Mouse (Mus musculus): ENCODE data around the gene Rhcg. TPM values are rescaled to one million over a fixed set of nuclear protein-coding genes. Genes with fewer than 3 reads are reported as not detected.
A peak's percentile ranks its signal among the peaks of the same experiment; 100 is the strongest.

Gene Rhcg
- polyA plus RNA-seq (2021): 0.04 TPM

- peaks cover 17% of the 10 kb centered on the region for H3K27me3 ChIP-seq
- in situ Hi-C loops (cut with MboI; ENCODE audit: low pct_unique_long_range_greater_than_20kb): no loop called here
- no peak for ATAC-seq
These were observed at the start of gene Rhcg for GRCm38 (mm10) chr7:79617418-79617817. Gene Rhcg (minus strand): TSS chr7:79617657.

GRCm38 (mm10) chr7:79666690-79667089, 49.2 kb upstream of the Rhcg start:
- TF ChIP-seq CTCF (IDR thresholded peaks at IDR 0.05): peak; percentile 63
- CTCF ChIA-PET: interaction anchor here (1.1 to 1.7 kb wide), 3 partner anchors 12 to 66 kb away, joined by 3 to 6 read pairs (median 4); partner anchors contain the start of gene Plin1
- ATAC-seq (no peak), DNase-seq (ENCODE audit: low read depth, low spot score) (no peak)
- POLR2A ChIA-PET: interaction anchor here (0.8 kb wide), 1 partner anchor 399 kb away, joined by 4 read pairs; no protein-coding TSS in a partner anchor
- in situ Hi-C loops (cut with MboI; ENCODE audit: low pct_unique_long_range_greater_than_20kb): no loop called here
- no peaks in the 10 kb centered on the region for H3K27me3 ChIP-seq

More at GRCm38 (mm10) chr7:79617418-79617817, at the start of gene Rhcg:
- TF ChIP-seq CTCF (IDR thresholded peaks at IDR 0.05): no peak
- POLR2A ChIA-PET: no interaction called here
- DNase-seq (ENCODE audit: low read depth, low spot score): no peak
- CTCF ChIA-PET: no interaction called here

- ChIA-PET POLR2A (interaction anchor here (1.4 kb wide), 1 partner anchor 49 kb away, joined by 3 read pairs; no protein-coding TSS in a partner anchor), CTCF (interaction anchor here (1.2 to 1.9 kb wide), 2 partner anchors 8 to 68 kb away, joined by 3 to 5 read pairs; no protein-coding TSS in a partner anchor)
- TF ChIP-seq CTCF (IDR thresholded peaks at IDR 0.05): no peak
- no peaks in the 10 kb centered on the region for H3K27me3 ChIP-seq
- in situ Hi-C loops (cut with MboI; ENCODE audit: low pct_unique_long_range_greater_than_20kb): no loop called here
- DNase-seq (ENCODE audit: low read depth, low spot score): no peak
- no peak for ATAC-seq
These were observed 43.9 kb upstream of the Rhcg start for GRCm38 (mm10) chr7:79661253-79661890.

- POLR2A ChIA-PET: interaction anchor here (0.6 to 1.4 kb wide), 2 partner anchors 48 to 1241 kb away, joined by 3 to 5 read pairs; no protein-coding TSS in a partner anchor
- TF ChIP-seq CTCF (IDR thresholded peaks at IDR 0.05): no peak
- ATAC-seq (peak; percentile 26), DNase-seq (ENCODE audit: low read depth, low spot score) (no peak)
- in situ Hi-C loops (cut with MboI; ENCODE audit: low pct_unique_long_range_greater_than_20kb): no loop called here
- CTCF ChIA-PET: interaction anchor here (1.2 to 1.9 kb wide), 2 partner anchors 9 to 69 kb away, joined by 3 to 5 read pairs; no protein-coding TSS in a partner anchor
- no peaks in the 10 kb centered on the region for H3K27me3 ChIP-seq
These were observed 43.1 kb upstream of the Rhcg start for GRCm38 (mm10) chr7:79660291-79661150.

- H3K27me3 ChIP-seq: no peaks in the 10 kb centered on the region
- CTCF ChIA-PET: interaction anchor here (1.2 to 1.9 kb wide), 2 partner anchors 10 to 69 kb away, joined by 3 to 5 read pairs; no protein-coding TSS in a partner anchor
- no peak for TF ChIP-seq CTCF (IDR thresholded peaks at IDR 0.05)
- peak; percentile 75 for DNase-seq (ENCODE audit: low read depth, low spot score)
- POLR2A ChIA-PET: interaction anchor here (1.4 kb wide), 1 partner anchor 47 kb away, joined by 3 read pairs; no protein-coding TSS in a partner anchor
- ATAC-seq: peak; percentile 99
- in situ Hi-C loops (cut with MboI; ENCODE audit: low pct_unique_long_range_greater_than_20kb): no loop called here
These were observed 42.3 kb upstream of the Rhcg start, which contains the start of gene Ticrr for GRCm38 (mm10) chr7:79659578-79660290. Gene Ticrr (plus strand): TSS chr7:79660196.

GRCm38 (mm10) chr7:79654586-79654985, 37.1 kb upstream of the Rhcg start:
- no peak for ATAC-seq
- CTCF ChIA-PET: interaction anchor here (1.2 kb wide), 1 partner anchor 24 kb away, joined by 3 read pairs; no protein-coding TSS in a partner anchor
- DNase-seq (ENCODE audit: low read depth, low spot score): no peak
- H3K27me3 ChIP-seq: no peaks in the 10 kb centered on the region
- in situ Hi-C loops (cut with MboI; ENCODE audit: low pct_unique_long_range_greater_than_20kb): no loop called here
- TF ChIP-seq CTCF (IDR thresholded peaks at IDR 0.05): no peak
- POLR2A ChIA-PET: no interaction called here

GRCm38 (mm10) chr7:79654185-79654584, 36.7 kb upstream of the Rhcg start:
- DNase-seq (ENCODE audit: low read depth, low spot score): no peak
- POLR2A ChIA-PET: no interaction called here
- CTCF ChIA-PET: interaction anchor here (1.2 kb wide), 1 partner anchor 25 kb away, joined by 3 read pairs; no protein-coding TSS in a partner anchor
- TF ChIP-seq CTCF (IDR thresholded peaks at IDR 0.05): no peak
- no peak for ATAC-seq
- H3K27me3 ChIP-seq: no peaks in the 10 kb centered on the region
- in situ Hi-C loops (cut with MboI; ENCODE audit: low pct_unique_long_range_greater_than_20kb): no loop called here

GRCm38 (mm10) chr7:79649005-79649404, 31.5 kb upstream of the Rhcg start:
- no peak for ATAC-seq
- peaks cover 7% of the 10 kb centered on the region for H3K27me3 ChIP-seq
- ChIA-PET POLR2A (no interaction called here), CTCF (no interaction called here)
- peak; percentile 89 for TF ChIP-seq CTCF (IDR thresholded peaks at IDR 0.05)
- in situ Hi-C loops (cut with MboI; ENCODE audit: low pct_unique_long_range_greater_than_20kb): loop anchor here (5.0 kb wide), 1 partner anchor 42 kb away; no protein-coding TSS in a partner anchor
- DNase-seq (ENCODE audit: low read depth, low spot score): no peak

- CTCF ChIA-PET: interaction anchor here (1.1 kb wide), 1 partner anchor 32 kb away, joined by 3 read pairs; no protein-coding TSS in a partner anchor
- ATAC-seq: no peak
These were observed 29.8 kb upstream of the Rhcg start for GRCm38 (mm10) chr7:79647233-79647632.

More at GRCm38 (mm10) chr7:79647233-79647632, 29.8 kb upstream of the Rhcg start:
- POLR2A ChIA-PET: no interaction called here
- TF ChIP-seq CTCF (IDR thresholded peaks at IDR 0.05): no peak
- DNase-seq (ENCODE audit: low read depth, low spot score): no peak
- H3K27me3 ChIP-seq: peaks cover 13% of the 10 kb centered on the region
- in situ Hi-C loops (cut with MboI; ENCODE audit: low pct_unique_long_range_greater_than_20kb): loop anchor here (5.0 kb wide), 1 partner anchor 40 kb away; no protein-coding TSS in a partner anchor
